Comparison of ENCODE assay signal across 8 mouse cellular contexts in the genomic region with DNA sequence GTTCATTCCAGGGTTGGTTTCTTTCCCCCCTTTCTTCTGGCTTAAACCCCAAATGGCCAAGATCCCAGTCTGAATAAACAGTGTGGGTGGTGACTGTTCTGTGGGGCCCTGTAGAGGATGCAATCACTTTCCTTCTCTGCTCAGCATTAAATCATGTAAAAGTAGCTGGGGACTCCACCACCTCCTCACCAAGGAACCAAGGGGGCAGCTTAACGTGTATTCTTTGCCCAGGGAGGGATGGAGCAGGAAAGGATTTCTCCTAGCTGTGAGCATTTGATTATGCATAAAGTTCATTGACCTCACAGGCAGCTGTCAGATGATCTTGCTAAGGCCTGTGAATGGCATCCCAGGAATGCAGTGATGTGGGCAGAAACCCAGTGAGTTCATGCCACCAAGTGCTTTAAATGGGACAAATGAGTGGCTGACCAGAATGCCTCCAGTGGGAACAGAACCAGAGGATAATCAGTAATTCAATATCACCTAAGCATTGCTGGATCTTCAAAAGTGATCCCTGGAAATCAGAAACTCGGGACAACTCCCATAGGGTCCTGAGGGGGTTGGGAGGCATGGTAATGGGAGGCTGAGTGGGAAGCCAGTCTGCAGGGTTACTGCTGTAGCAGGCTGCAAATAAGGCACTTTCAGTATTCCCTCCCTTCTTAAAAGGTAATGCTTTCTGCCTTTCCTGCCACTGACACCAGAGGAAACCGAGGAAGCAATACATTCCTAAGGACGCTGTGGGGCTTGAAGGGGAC.
A peak's percentile ranks its signal among the peaks of the same experiment; 100 is the strongest.
DNase-seq lines count a peak whose midpoint lies in the region; ATAC-seq lines count a peak whose summit lies in the region.

No protein-coding gene starts in this region.

- no peak overlapping the region; the same call in 1 of the 2 replicates for H3K4me2 ChIP-seq in hindbrain, embryonic 16.5 days (ENCODE audit: low read length)
- peak overlapping the region; percentile 28 for H3K4me2 ChIP-seq in lung, embryonic 15.5 days
- peak overlapping the region; percentile 19; the same call in 1 of the 2 replicates for H3K4me2 ChIP-seq in stomach, embryonic 14.5 days (replicated peaks; ENCODE audit: low read depth, low read length)

- no peaks in the 10 kb centered on the region for H3K36me3 ChIP-seq in hindbrain, embryonic 16.5 days (ENCODE audit: control insufficient read depth, insufficient read depth, low read length)
- H3K36me3 ChIP-seq in lung, embryonic 15.5 days: no peaks in the 10 kb centered on the region
- no peaks in the 10 kb centered on the region for H3K36me3 ChIP-seq in stomach, embryonic 14.5 days (ENCODE audit: control insufficient read depth, insufficient read depth, low read length)

- no peak overlapping the region for H3K4me3 ChIP-seq in hindbrain, embryonic 16.5 days (ENCODE audit: low read length)
- no peak overlapping the region for H3K4me3 ChIP-seq in lung, embryonic 15.5 days
- no peak overlapping the region for H3K4me3 ChIP-seq in stomach, embryonic 14.5 days (ENCODE audit: low read depth, low read length)

- H3K4me1 ChIP-seq in hindbrain, embryonic 16.5 days (ENCODE audit: control insufficient read depth, insufficient read depth, low read depth, low read length): peaks cover 12% of the 10 kb centered on the region
- peaks cover 37% of the 10 kb centered on the region for H3K4me1 ChIP-seq in lung, embryonic 15.5 days
- peaks cover 28% of the 10 kb centered on the region for H3K4me1 ChIP-seq in stomach, embryonic 14.5 days (ENCODE audit: control insufficient read depth, insufficient read depth, low read length)

- WGBS in hindbrain, embryonic 16.5 days: 22% methylated on average over 4 of the region's 4 CpGs
- 11% methylated on average over 4 of the region's 4 CpGs for WGBS in lung, embryonic 15.5 days
- 13% methylated on average over 4 of the region's 4 CpGs for WGBS in stomach, embryonic 14.5 days

- no peaks in the 10 kb centered on the region for H3K27me3 ChIP-seq in hindbrain, embryonic 16.5 days (replicated peaks; ENCODE audit: control insufficient read depth, insufficient read depth, low read length)
- H3K27me3 ChIP-seq in lung, embryonic 15.5 days: no peaks in the 10 kb centered on the region
- no peaks in the 10 kb centered on the region for H3K27me3 ChIP-seq in stomach, embryonic 14.5 days (ENCODE audit: control insufficient read depth, insufficient read depth, low read length)

- peak; percentile 77 for DNase-seq in 3134 (ENCODE audit: extremely low read depth, insufficient read length, low spot score)
- DNase-seq in adrenal gland, postnatal 36 days: peak; percentile 12 to 20
- peak; percentile 21 for DNase-seq in gastrocnemius, postnatal 10 days
- DNase-seq in right cerebral cortex, postnatal 36 days (ENCODE audit: low spot score in 2 of 2): no peak

- peak; percentile 71 for ATAC-seq in hindbrain, embryonic 16.5 days
- peak; percentile 85 for ATAC-seq in lung, embryonic 15.5 days (ENCODE audit: borderline replicate concordance, extremely low read depth, low FRiP score, low TSS enrichment)
- ATAC-seq in stomach, embryonic 14.5 days (ENCODE audit: insufficient number of reproducible peaks, insufficient read depth, low FRiP score, low read depth): peak; percentile 76; the same call in 1 of the 2 replicates
- no peak for ATAC-seq in megakaryocyte-erythroid progenitor cell, adult 5-6 weeks (replicated peaks; ENCODE audit: low FRiP score, low TSS enrichment, poor library complexity, severe bottlenecking)

- no peak overlapping the region for H3K9ac ChIP-seq in hindbrain, embryonic 16.5 days (ENCODE audit: low read depth, low read length)
- no peak overlapping the region for H3K9ac ChIP-seq in lung, embryonic 15.5 days
- no peak overlapping the region for H3K9ac ChIP-seq in stomach, embryonic 14.5 days (replicated peaks; ENCODE audit: low read depth, low read length)

- H3K27ac ChIP-seq in hindbrain, embryonic 16.5 days (ENCODE audit: low read depth, low read length): peak overlapping the region; percentile 42
- peak overlapping the region; percentile 85 for H3K27ac ChIP-seq in lung, embryonic 15.5 days
- peak overlapping the region; percentile 76 for H3K27ac ChIP-seq in stomach, embryonic 14.5 days (ENCODE audit: low read length)

- no peaks in the 10 kb centered on the region for H3K9me3 ChIP-seq in hindbrain, embryonic 16.5 days (ENCODE audit: control insufficient read depth, low read length)
- H3K9me3 ChIP-seq in lung, embryonic 15.5 days: no peaks in the 10 kb centered on the region
- no peaks in the 10 kb centered on the region for H3K9me3 ChIP-seq in stomach, embryonic 14.5 days (ENCODE audit: control insufficient read depth, low read depth, low read length)

Comparison
In these comparisons a context has a peak if more than half of its experiments do, and no peak if none do; other contexts are left out.
1. DNase-seq: peak in 3134 (single experiment), adrenal gland, postnatal 36 days (2 of 2) and gastrocnemius, postnatal 10 days (single experiment); none in right cerebral cortex, postnatal 36 days (0 of 2).
2. Peak in every context shown above with its lines, with median percentiles within 50 percentile points of each other: H3K27ac ChIP-seq.